Mouse (Mus musculus): Measurements from ENCODE around the gene Grin2d. TPM values are rescaled to one million over a fixed set of nuclear protein-coding genes. Genes with fewer than 3 reads are reported as not detected.

The Grin2d gene
- polyA plus RNA-seq, 1 experiment, result 10.4 TPM

DNA sequence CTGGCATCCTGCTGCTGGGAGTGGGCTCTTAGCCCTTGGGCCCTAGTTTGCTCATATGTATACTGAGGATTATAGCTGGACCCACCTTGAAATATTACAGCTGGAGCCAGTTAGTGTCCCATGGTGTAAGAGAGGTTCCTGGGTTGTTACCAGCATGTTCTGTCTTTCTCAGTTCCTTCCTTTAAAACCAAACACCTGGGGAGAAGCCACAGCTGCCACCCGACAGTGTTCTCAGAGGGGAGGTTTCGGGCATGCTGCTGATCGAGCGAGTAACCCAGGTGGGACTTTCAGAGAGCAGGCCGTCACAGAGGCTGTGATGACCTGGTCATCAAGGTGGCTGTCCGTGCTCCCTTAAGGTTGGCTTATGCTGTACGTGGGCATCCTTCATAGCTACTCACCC is 1.3 kb downstream of the Grin2d start:
- H3K36me3 ChIP-seq (ENCODE audit: control insufficient read depth, insufficient read depth, low read length), result peaks cover 66% of the 10 kb centered on the region
- 94% methylated on average over 7 of the region's 7 CpGs for WGBS
- no peak overlapping the region for H3K27ac ChIP-seq (ENCODE audit: insufficient read depth, low read depth, low read length)
- no peak for TF ChIP-seq CTCF (IDR thresholded peaks at IDR 0.05; ENCODE audit: extremely low read depth, insufficient read length, insufficient replicate concordance, low read depth, low read length)
- TF ChIP-seq POLR2A (IDR thresholded peaks at IDR 0.05; ENCODE audit: low read depth, low read length), result no peak
- H3K27me3 ChIP-seq (ENCODE audit: control insufficient read depth, insufficient read depth, low read length), result peaks cover 4% of the 10 kb centered on the region; the same call in 1 of the 2 replicates
- no peak overlapping the region for H3K4me3 ChIP-seq (ENCODE audit: low read depth, low read length)
- peaks cover 14% of the 10 kb centered on the region; the same call in 1 of the 2 replicates for H3K4me1 ChIP-seq (ENCODE audit: control insufficient read depth, insufficient read depth, insufficient read length, low read length)

DNA sequence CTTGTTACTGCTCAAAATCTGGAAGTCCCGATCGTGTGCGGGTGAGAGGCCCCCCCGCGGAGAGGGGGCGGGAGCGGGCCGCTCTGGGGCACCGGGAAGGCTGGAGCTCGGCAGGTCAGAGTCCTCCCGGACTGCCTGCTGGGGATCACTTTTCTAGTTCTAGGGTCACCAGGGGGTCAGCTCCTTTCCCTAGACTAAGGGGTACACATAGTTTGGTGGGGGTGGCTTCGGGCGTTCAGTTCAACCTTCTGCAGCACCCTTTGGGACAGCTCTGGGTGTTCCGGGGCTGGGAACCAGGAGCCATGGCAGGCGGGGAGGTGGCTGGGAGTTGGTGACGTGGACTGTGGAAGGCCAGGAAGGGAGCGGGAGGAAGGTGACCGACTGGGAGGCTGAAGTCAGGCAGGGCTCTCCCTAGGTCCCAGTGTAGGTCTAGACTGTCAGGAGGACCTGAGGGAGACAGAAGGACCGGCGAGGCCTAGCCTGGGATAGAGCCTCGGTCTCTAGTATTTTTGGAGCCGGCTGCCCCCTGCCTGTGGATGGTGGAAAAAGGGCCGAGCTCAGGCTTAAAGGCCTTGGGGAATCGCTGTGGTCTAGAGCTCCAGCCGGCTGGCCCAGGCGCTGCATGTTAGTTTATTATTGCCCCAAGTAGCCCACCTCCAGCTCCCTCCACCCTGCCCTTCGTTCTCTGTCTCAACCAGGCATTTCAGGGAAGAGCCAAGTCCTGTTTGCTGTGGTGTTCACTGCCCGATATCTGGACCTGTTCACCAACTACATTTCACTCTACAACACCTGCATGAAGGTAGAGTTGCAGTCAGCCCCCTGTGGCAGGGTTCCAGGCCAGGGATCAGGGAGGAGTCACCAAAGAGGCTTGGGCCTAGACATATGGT is 4.9 kb downstream of the Grin2d start:
- peaks cover 24% of the 10 kb centered on the region for H3K4me1 ChIP-seq (ENCODE audit: control insufficient read depth, insufficient read depth, insufficient read length, low read length)
- peaks cover 15% of the 10 kb centered on the region; the same call in 1 of the 2 replicates for H3K27me3 ChIP-seq (ENCODE audit: control insufficient read depth, insufficient read depth, low read length)
- H3K36me3 ChIP-seq (ENCODE audit: control insufficient read depth, insufficient read depth, low read length), result peaks cover 34% of the 10 kb centered on the region
- 1% methylated on average over 28 of the region's 28 CpGs for WGBS
- peak; percentile 42; the same call in 1 of the 2 replicates for TF ChIP-seq CTCF (IDR thresholded peaks at IDR 0.05; ENCODE audit: extremely low read depth, insufficient read length, insufficient replicate concordance, low read depth, low read length)
- no peak for TF ChIP-seq POLR2A (IDR thresholded peaks at IDR 0.05; ENCODE audit: low read depth, low read length)
- peak overlapping the region; percentile 86 for H3K4me3 ChIP-seq (ENCODE audit: low read depth, low read length)
- peak overlapping the region; percentile 85 for H3K27ac ChIP-seq (ENCODE audit: insufficient read depth, low read depth, low read length)

DNA sequence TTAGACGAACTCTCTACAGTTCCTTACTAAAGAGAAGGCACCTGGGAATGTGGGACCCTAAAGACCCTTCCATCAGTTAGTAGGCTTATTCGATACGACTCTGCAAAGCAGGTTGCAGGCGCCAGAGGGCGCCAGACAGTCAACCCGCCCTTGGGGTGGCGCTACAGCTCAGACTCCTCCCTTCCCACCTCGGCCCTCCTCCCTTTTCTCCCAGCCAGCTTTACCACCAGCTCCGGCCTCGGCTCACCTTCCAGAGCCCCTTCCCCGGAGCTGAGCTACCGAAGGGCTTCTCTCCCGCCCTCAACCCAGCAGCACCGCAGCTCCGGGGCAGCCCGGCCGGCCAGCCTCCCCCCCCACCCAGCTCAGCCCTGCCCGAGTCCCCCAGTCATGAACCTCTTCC is 5.6 kb downstream of the Grin2d start, which contains the start of gene Kdelr1:
Gene Kdelr1, plus strand, starts transcription at position 149 of the 400 bp plus-strand sequence.
- peak; percentile 99 for TF ChIP-seq CTCF (IDR thresholded peaks at IDR 0.05; ENCODE audit: extremely low read depth, insufficient read length, insufficient replicate concordance, low read depth, low read length)
- peak; percentile 75; the same call in 1 of the 2 replicates for TF ChIP-seq POLR2A (IDR thresholded peaks at IDR 0.05; ENCODE audit: low read depth, low read length)
- under 1% methylated on average over 18 of the region's 18 CpGs for WGBS
- peaks cover 29% of the 10 kb centered on the region for H3K4me1 ChIP-seq (ENCODE audit: control insufficient read depth, insufficient read depth, insufficient read length, low read length)
- H3K36me3 ChIP-seq (ENCODE audit: control insufficient read depth, insufficient read depth, low read length), result peaks cover 30% of the 10 kb centered on the region
- peaks cover 15% of the 10 kb centered on the region; the same call in 1 of the 2 replicates for H3K27me3 ChIP-seq (ENCODE audit: control insufficient read depth, insufficient read depth, low read length)
- peak within 1 kb of the TSS; percentile 85 for H3K27ac ChIP-seq (ENCODE audit: insufficient read depth, low read depth, low read length)
- peak within 1 kb of the TSS; percentile 86 for H3K4me3 ChIP-seq (ENCODE audit: low read depth, low read length)

DNA sequence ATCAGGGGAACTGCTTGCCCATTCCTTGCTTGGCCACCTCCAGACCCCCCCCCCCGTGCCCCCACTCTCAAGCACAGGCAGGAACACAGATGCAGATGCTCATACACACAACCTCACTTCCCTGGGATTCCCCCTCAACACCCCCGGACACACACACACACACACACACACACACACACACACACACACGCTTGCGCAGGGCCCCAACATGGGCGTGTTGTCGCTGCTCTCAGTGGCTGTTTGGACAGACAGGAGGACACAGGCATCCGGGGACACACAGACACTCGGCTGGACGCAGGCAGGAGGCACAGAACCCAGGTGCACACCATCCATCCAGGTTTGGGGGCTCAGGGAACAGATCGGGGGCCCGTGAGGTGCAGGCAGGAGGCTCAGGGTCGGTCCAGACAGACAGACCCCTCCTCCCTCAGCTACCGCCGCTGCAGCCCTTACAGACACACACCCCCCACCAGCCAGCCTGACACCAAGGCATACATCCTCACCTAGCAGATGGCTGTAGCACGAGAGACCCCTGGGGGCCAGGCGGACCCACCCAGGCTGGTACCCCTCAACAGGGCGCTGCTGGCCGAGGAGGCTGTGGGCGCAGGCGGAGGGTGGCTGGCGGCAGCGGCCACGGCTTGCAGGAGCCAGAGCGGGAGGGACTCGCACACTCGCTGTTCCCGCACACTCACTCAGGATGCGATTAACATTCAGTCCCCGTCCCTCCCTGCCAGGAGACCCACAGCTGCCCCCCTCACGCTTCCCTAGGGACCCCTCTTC is 7.7 kb downstream of the Grin2d start:
- 14% methylated on average over 30 of the region's 30 CpGs for WGBS
- H3K4me1 ChIP-seq (ENCODE audit: control insufficient read depth, insufficient read depth, insufficient read length, low read length), result peaks cover 36% of the 10 kb centered on the region
- no peak overlapping the region for H3K4me3 ChIP-seq (ENCODE audit: low read depth, low read length)
- peaks cover 15% of the 10 kb centered on the region; the same call in 1 of the 2 replicates for H3K27me3 ChIP-seq (ENCODE audit: control insufficient read depth, insufficient read depth, low read length)
- no peak overlapping the region for H3K27ac ChIP-seq (ENCODE audit: insufficient read depth, low read depth, low read length)
- TF ChIP-seq CTCF (IDR thresholded peaks at IDR 0.05; ENCODE audit: extremely low read depth, insufficient read length, insufficient replicate concordance, low read depth, low read length) (no peak), POLR2A (IDR thresholded peaks at IDR 0.05; ENCODE audit: low read depth, low read length) (no peak)
- peaks cover 12% of the 10 kb centered on the region for H3K36me3 ChIP-seq (ENCODE audit: control insufficient read depth, insufficient read depth, low read length)

DNA sequence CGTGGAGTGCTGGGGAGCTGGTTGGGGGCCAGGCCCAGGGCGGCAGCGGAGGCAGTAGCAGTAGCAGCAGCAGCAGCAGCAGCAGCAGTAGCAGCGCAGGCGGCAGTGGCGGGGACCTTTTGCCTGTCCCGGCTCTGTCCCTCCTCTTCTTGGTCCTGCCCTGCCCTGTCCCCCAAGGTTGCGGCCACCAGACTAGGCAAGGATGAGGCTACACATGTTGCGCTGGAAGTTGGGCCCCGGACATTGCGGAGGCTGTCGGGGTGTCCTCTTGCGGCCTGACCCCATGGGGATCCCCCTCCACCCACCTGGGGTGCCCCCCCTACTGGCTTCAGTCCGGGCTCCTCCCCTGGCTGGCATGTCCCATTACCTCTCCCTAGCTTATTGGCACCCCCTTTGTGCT is 8.4 kb downstream of the Grin2d start:
- no peak overlapping the region for H3K27ac ChIP-seq (ENCODE audit: insufficient read depth, low read depth, low read length)
- no peak overlapping the region for H3K4me3 ChIP-seq (ENCODE audit: low read depth, low read length)
- H3K4me1 ChIP-seq (ENCODE audit: control insufficient read depth, insufficient read depth, insufficient read length, low read length), result peaks cover 33% of the 10 kb centered on the region
- TF ChIP-seq CTCF (IDR thresholded peaks at IDR 0.05; ENCODE audit: extremely low read depth, insufficient read length, insufficient replicate concordance, low read depth, low read length) (no peak), POLR2A (IDR thresholded peaks at IDR 0.05; ENCODE audit: low read depth, low read length) (no peak)
- 46% methylated on average over 11 of the region's 14 CpGs for WGBS
- H3K36me3 ChIP-seq (ENCODE audit: control insufficient read depth, insufficient read depth, low read length), result peaks cover 8% of the 10 kb centered on the region
- peaks cover 15% of the 10 kb centered on the region; the same call in 1 of the 2 replicates for H3K27me3 ChIP-seq (ENCODE audit: control insufficient read depth, insufficient read depth, low read length)

DNA sequence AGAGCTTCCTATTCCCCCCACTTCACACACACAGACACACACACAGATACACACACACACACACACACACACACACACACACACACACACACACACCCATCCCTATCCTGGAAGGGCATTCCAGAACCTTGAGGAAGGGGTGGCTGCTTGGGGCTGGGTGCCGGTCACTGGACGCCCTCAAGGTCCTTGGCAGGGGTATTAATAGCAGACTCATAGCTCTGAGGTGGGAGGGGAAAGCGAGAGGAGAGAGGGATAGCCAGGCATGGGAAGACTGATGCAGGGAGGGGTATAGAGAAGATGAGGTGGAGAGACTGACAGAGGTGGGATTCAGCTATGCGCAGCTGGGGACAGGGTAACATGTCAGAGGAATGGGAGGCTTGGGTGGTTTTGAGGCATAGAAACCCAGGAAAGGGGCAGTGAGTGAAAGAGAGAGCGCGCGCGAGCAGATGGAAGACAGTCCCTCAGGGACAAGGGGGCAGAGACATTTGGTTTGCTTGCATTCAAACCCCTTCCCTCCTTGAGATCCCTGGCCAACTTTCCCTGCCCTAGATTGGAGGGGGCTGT is 9.0 kb downstream of the Grin2d start:
- Histone ChIP-seq H3K27me3 (ENCODE audit: control insufficient read depth, insufficient read depth, low read length) (peaks cover 15% of the 10 kb centered on the region; the same call in 1 of the 2 replicates), H3K27ac (ENCODE audit: insufficient read depth, low read depth, low read length) (no peak overlapping the region), H3K36me3 (ENCODE audit: control insufficient read depth, insufficient read depth, low read length) (peaks cover 2% of the 10 kb centered on the region), H3K4me1 (ENCODE audit: control insufficient read depth, insufficient read depth, insufficient read length, low read length) (peaks cover 28% of the 10 kb centered on the region), H3K4me3 (ENCODE audit: low read depth, low read length) (no peak overlapping the region)
- WGBS, result 67% methylated on average over 8 of the region's 8 CpGs
- TF ChIP-seq CTCF (IDR thresholded peaks at IDR 0.05; ENCODE audit: extremely low read depth, insufficient read length, insufficient replicate concordance, low read depth, low read length) (no peak), POLR2A (IDR thresholded peaks at IDR 0.05; ENCODE audit: low read depth, low read length) (no peak)
